8 mouse cellular contexts compared by ENCODE assay signal in the genomic region with DNA sequence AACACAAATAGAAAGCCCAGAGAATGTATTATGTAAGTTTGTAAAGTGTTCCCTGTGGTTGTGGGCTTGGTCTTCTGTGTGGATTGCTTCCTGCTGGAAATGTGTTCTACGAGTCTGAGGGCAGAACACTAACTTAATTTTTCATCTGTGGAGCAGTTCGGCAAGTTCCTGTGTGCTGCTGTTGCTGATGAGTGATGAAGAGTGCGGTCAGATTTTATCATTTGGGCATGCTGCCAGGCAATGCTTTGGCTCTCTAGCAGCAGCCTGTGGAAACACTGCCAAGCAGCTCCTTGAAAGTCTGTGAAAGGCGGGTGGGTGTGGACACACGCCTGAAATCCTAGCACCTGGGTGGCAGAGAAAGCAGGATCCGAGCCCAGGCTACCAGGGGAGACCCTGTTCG. TPM values are rescaled to one million over a fixed set of nuclear protein-coding genes. Genes with fewer than 3 reads are reported as not detected.
DNase-seq lines count a peak whose midpoint lies in the region; ATAC-seq and TF ChIP-seq lines count a peak whose summit lies in the region.

No protein-coding gene starts in this region.

- no peaks in the 10 kb centered on the region for H3K27me3 ChIP-seq in limb, embryonic 15.5 days
- no peaks in the 10 kb centered on the region for H3K27me3 ChIP-seq in stomach, embryonic 16.5 days (ENCODE audit: control insufficient read depth, insufficient read depth, low read length)
- no peaks in the 10 kb centered on the region; the same call in 1 of the 2 replicates for H3K27me3 ChIP-seq in hindbrain, embryonic 12.5 days
- H3K27me3 ChIP-seq in intestine, postnatal 0 days (replicated peaks; ENCODE audit: control insufficient read depth, insufficient read depth, low read length) = no peaks in the 10 kb centered on the region

- no peak overlapping the region for H3K4me3 ChIP-seq in limb, embryonic 15.5 days
- no peak overlapping the region for H3K4me3 ChIP-seq in stomach, embryonic 16.5 days (replicated peaks; ENCODE audit: low read length)
- H3K4me3 ChIP-seq in hindbrain, embryonic 12.5 days = no peak overlapping the region
- no peak overlapping the region for H3K4me3 ChIP-seq in intestine, postnatal 0 days (ENCODE audit: low read depth, low read length)

- H3K9ac ChIP-seq in limb, embryonic 15.5 days = no peak overlapping the region
- no peak overlapping the region for H3K9ac ChIP-seq in stomach, embryonic 16.5 days (ENCODE audit: low read length)
- H3K9ac ChIP-seq in hindbrain, embryonic 12.5 days = no peak overlapping the region
- H3K9ac ChIP-seq in intestine, postnatal 0 days (ENCODE audit: low read depth, low read length) = no peak overlapping the region

- peak; percentile 3 to 6 for DNase-seq in left cerebral cortex, adult 18-20 months (ENCODE audit: low spot score in 2 of 2)
- no peak for DNase-seq in left cerebral cortex, adult 11 months (ENCODE audit: low spot score)
- peak; percentile 70 for DNase-seq in adrenal gland, adult 8-10 months
- peak; percentile 43 to 52 for DNase-seq in heart, postnatal 10 days

- 0 out of 2 replicates have a peak, but pooled peaks have one; percentile 40 for ATAC-seq in limb, embryonic 15.5 days (ENCODE audit: insufficient number of reproducible peaks, low FRiP score, low TSS enrichment, low read depth)
- peak; percentile 75 for ATAC-seq in stomach, embryonic 16.5 days (ENCODE audit: insufficient read depth, low FRiP score)
- ATAC-seq in hindbrain, embryonic 12.5 days (ENCODE audit: low FRiP score) = no peak
- ATAC-seq in intestine, postnatal 0 days = no peak

- peaks cover 20% of the 10 kb centered on the region for H3K4me1 ChIP-seq in limb, embryonic 15.5 days
- H3K4me1 ChIP-seq in stomach, embryonic 16.5 days (ENCODE audit: control insufficient read depth, insufficient read depth, low read length) = peaks cover 29% of the 10 kb centered on the region
- H3K4me1 ChIP-seq in hindbrain, embryonic 12.5 days = peaks cover 18% of the 10 kb centered on the region
- H3K4me1 ChIP-seq in intestine, postnatal 0 days (replicated peaks; ENCODE audit: control insufficient read depth, insufficient read depth, low read length) = no peaks in the 10 kb centered on the region

- H3K27ac ChIP-seq in limb, embryonic 15.5 days = peak overlapping the region; percentile 40; the same call in 1 of the 2 replicates
- H3K27ac ChIP-seq in stomach, embryonic 16.5 days (ENCODE audit: low read length) = peak overlapping the region; percentile 79
- no peak overlapping the region for H3K27ac ChIP-seq in hindbrain, embryonic 12.5 days
- H3K27ac ChIP-seq in intestine, postnatal 0 days (ENCODE audit: low read depth, low read length) = no peak overlapping the region

- 8% methylated on average over 7 of the region's 7 CpGs for WGBS in limb, embryonic 15.5 days
- WGBS in stomach, embryonic 16.5 days = 19% methylated on average over 7 of the region's 7 CpGs
- WGBS in hindbrain, embryonic 12.5 days = 63% methylated on average over 7 of the region's 7 CpGs
- WGBS in intestine, postnatal 0 days = 42% methylated on average over 7 of the region's 7 CpGs

- no peaks in the 10 kb centered on the region for H3K9me3 ChIP-seq in limb, embryonic 15.5 days
- H3K9me3 ChIP-seq in stomach, embryonic 16.5 days (replicated peaks; ENCODE audit: control insufficient read depth, low read length) = no peaks in the 10 kb centered on the region
- H3K9me3 ChIP-seq in hindbrain, embryonic 12.5 days (replicated peaks) = no peaks in the 10 kb centered on the region
- H3K9me3 ChIP-seq in intestine, postnatal 0 days (ENCODE audit: control insufficient read depth) = no peaks in the 10 kb centered on the region

- no peak overlapping the region for H3K4me2 ChIP-seq in limb, embryonic 15.5 days
- no peak overlapping the region for H3K4me2 ChIP-seq in stomach, embryonic 16.5 days (ENCODE audit: low read depth, low read length)
- no peak overlapping the region for H3K4me2 ChIP-seq in hindbrain, embryonic 12.5 days (replicated peaks)
- H3K4me2 ChIP-seq in intestine, postnatal 0 days (replicated peaks; ENCODE audit: low read depth) = no peak overlapping the region

- TF ChIP-seq CTCF in intestine, postnatal 0 days (IDR thresholded peaks at IDR 0.05; ENCODE audit: low read depth) = no peak

- no peaks in the 10 kb centered on the region for H3K36me3 ChIP-seq in limb, embryonic 15.5 days
- no peaks in the 10 kb centered on the region for H3K36me3 ChIP-seq in stomach, embryonic 16.5 days (ENCODE audit: control insufficient read depth, insufficient read depth, low read length)
- no peaks in the 10 kb centered on the region for H3K36me3 ChIP-seq in hindbrain, embryonic 12.5 days
- H3K36me3 ChIP-seq in intestine, postnatal 0 days (ENCODE audit: control insufficient read depth, insufficient read depth) = no peaks in the 10 kb centered on the region

- intact Hi-C loops in heart, postnatal 10 days (cut with DNase I) = loop anchor here (2.0 kb wide), 1 partner anchor 34 kb away; no protein-coding TSS in a partner anchor

RNA-seq across cellular contexts. Expression of a gene that starts 41.0 kb away (rescaled TPM):
- total RNA-seq in left cerebral cortex, adult 18-20 months (2021) = 10 to 100 TPM; 17.3 to 18.2 TPM
- 100 to 1,000 TPM; 152 to 256 (median 184) TPM for total RNA-seq in adrenal gland, adult 8-10 months (2022)
- 10 to 100 TPM; 38.9 to 47.4 TPM for total RNA-seq in heart, postnatal 10 days (2021)
- polyA plus RNA-seq in limb, embryonic 15.5 days (2015; fragmentation: Nextera tagmentation; extraction: Ambion mirVana) = 10.0 and 13.7 TPM in 2 replicates
- 23.2 and 23.7 TPM in 2 replicates for polyA plus RNA-seq in stomach, embryonic 16.5 days (2015; fragmentation: Nextera tagmentation; extraction: Ambion mirVana)
- 53.7 and 63.2 TPM in 2 replicates for polyA plus RNA-seq in hindbrain, embryonic 12.5 days (2016; fragmentation: Nextera tagmentation; extraction: Ambion mirVana)
- 10.2 and 11.1 TPM in 2 replicates for polyA plus RNA-seq in intestine, postnatal 0 days (2015; fragmentation: Nextera tagmentation; extraction: Ambion mirVana)

Comparison
In these comparisons a context has a peak if more than half of its experiments do, and no peak if none do; other contexts are left out.
1. ATAC-seq: peak in limb, embryonic 15.5 days (single experiment) and stomach, embryonic 16.5 days (single experiment); none in hindbrain, embryonic 12.5 days (single experiment) and intestine, postnatal 0 days (single experiment).
2. H3K27ac ChIP-seq: peak in limb, embryonic 15.5 days (single experiment) and stomach, embryonic 16.5 days (single experiment); none in hindbrain, embryonic 12.5 days (single experiment) and intestine, postnatal 0 days (single experiment).